Comparison of ENCODE assay signal across 19 mouse cellular contexts in the genomic region with DNA sequence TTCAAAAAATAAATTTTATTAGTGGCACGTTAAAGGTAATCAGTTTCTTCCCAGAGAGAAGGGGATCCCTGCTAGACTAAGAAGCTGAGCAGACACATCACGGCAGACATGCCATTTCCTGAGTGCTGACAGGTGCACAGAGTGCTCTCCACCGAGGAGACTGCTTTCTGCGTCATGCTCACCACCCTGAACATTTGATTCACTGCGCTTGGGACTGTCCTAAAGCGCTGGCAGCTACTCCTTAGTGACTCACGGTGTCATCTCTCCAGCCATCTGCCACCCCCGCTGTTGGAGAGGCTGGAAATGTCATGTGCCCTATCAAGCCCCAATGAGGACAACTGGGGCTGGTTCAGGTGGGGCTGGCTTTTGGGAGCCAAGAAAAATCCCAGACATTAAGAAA. TPM values are rescaled to one million over a fixed set of nuclear protein-coding genes. Genes with fewer than 3 reads are reported as not detected.
DNase-seq lines count a peak whose midpoint lies in the region; ATAC-seq and TF ChIP-seq lines count a peak whose summit lies in the region.
"Had no signal": no experiment of that assay in that cellular context is flagged by ENCODE, and none has a peak within 500 bp of the region (broad histone marks: within the 10 kb centered on the region; RNA-seq: fewer than 3 reads in every experiment).

No protein-coding gene starts in this region.

- no peaks in the 10 kb centered on the region for H3K9me3 ChIP-seq in heart, embryonic 12.5 days (replicated peaks)
- H3K9me3 ChIP-seq: embryonic facial prominence, embryonic 13.5 days; forebrain, embryonic 13.5 days; limb, embryonic 12.5 days; midbrain, embryonic 13.5 days had no signal

- peaks cover 16% of the 10 kb centered on the region for H3K36me3 ChIP-seq in heart, embryonic 12.5 days

- 36% methylated on average over 8 of the region's 8 CpGs for WGBS in heart, embryonic 12.5 days
- WGBS in cerebellum, adult 2 months = 9% methylated on average over 8 of the region's 8 CpGs

- H3K27ac ChIP-seq in heart, embryonic 12.5 days (ENCODE audit: poor library complexity, severe bottlenecking) = no peak overlapping the region
- H3K27ac ChIP-seq in cerebellum, adult 2 months (ENCODE audit: insufficient read depth, low read length) = peak overlapping the region; percentile 76; the same call in 1 of the 2 replicates
- H3K27ac ChIP-seq: embryonic facial prominence, embryonic 13.5 days; forebrain, embryonic 13.5 days; limb, embryonic 12.5 days; midbrain, embryonic 13.5 days had no signal

- TF ChIP-seq CTCF in cerebellum, adult 2 months (IDR thresholded peaks at IDR 0.05; ENCODE audit: borderline replicate concordance, insufficient read depth, low read depth, low read length) = no peak

- ATAC-seq in heart, embryonic 12.5 days (ENCODE audit: insufficient number of reproducible peaks, low FRiP score) = no peak
- ATAC-seq: forebrain, embryonic 13.5 days; midbrain, embryonic 13.5 days; Patski had no signal

- H3K4me3 ChIP-seq in heart, embryonic 12.5 days = no peak overlapping the region
- H3K4me3 ChIP-seq in cerebellum, adult 2 months (replicated peaks; ENCODE audit: insufficient read depth, low read depth, low read length) = no peak overlapping the region
- H3K4me3 ChIP-seq: embryonic facial prominence, embryonic 13.5 days; forebrain, embryonic 13.5 days; limb, embryonic 12.5 days; midbrain, embryonic 13.5 days had no signal

- H3K4me1 ChIP-seq in heart, embryonic 12.5 days (replicated peaks) = peaks cover 12% of the 10 kb centered on the region
- H3K4me1 ChIP-seq in cerebellum, adult 2 months (ENCODE audit: control insufficient read depth, insufficient read depth, low read length) = peaks cover 15% of the 10 kb centered on the region
- H3K4me1 ChIP-seq: midbrain, embryonic 13.5 days had no signal

- H3K9ac ChIP-seq in heart, embryonic 12.5 days = no peak overlapping the region
- H3K9ac ChIP-seq: embryonic facial prominence, embryonic 13.5 days; forebrain, embryonic 13.5 days; limb, embryonic 12.5 days; midbrain, embryonic 13.5 days had no signal

- peak; percentile 73 to 78 for DNase-seq in adrenal gland, adult (ENCODE audit: inconsistent age in 2 of 2, low spot score in 1 of 2)
- DNase-seq in adrenal gland, postnatal 4 days (ENCODE audit: low spot score in 2 of 2) = no peak
- DNase-seq in heart, postnatal 4 days = peak; percentile 18
- DNase-seq in cerebellum, adult 2 months = peak; percentile 91 to 98
- DNase-seq in gastrocnemius, postnatal 25 days = peak; percentile 79
- no peak for DNase-seq in thymus, postnatal 36 days
- DNase-seq in layer of hippocampus, adult 9-10 months (ENCODE audit: low spot score) = no peak
- DNase-seq: lung, postnatal 36 days; right cerebral cortex, postnatal 4 days; thymus, postnatal 14 days had no signal

- no peak overlapping the region for H3K4me2 ChIP-seq in heart, embryonic 12.5 days
- H3K4me2 ChIP-seq: embryonic facial prominence, embryonic 13.5 days; forebrain, embryonic 13.5 days; limb, embryonic 12.5 days; midbrain, embryonic 13.5 days had no signal

- peak; percentile 70; the same call in 1 of the 2 replicates for TF ChIP-seq POLR2A in cerebellum, adult 2 months (IDR thresholded peaks at IDR 0.05; ENCODE audit: borderline replicate concordance, insufficient read depth, low read length)

- no peaks in the 10 kb centered on the region for H3K27me3 ChIP-seq in heart, embryonic 12.5 days (replicated peaks)
- H3K27me3 ChIP-seq in cerebellum, adult 2 months (ENCODE audit: control insufficient read depth, insufficient read depth, low read length) = no peaks in the 10 kb centered on the region
- H3K27me3 ChIP-seq: embryonic facial prominence, embryonic 13.5 days; forebrain, embryonic 13.5 days; limb, embryonic 12.5 days; midbrain, embryonic 13.5 days; Patski had no signal

RNA-seq across cellular contexts. Expression of a gene that starts 23.4 kb away (rescaled TPM):
- 10 to 100 TPM; 23.7 to 25.1 TPM for total RNA-seq in adrenal gland, postnatal 4 days (2021)
- total RNA-seq in heart, postnatal 4 days (2021) = 10 to 100 TPM; 13.2 to 16.4 TPM
- polyA plus RNA-seq in heart, embryonic 12.5 days (2016; fragmentation: Nextera tagmentation; extraction: Ambion mirVana) = 11.3 and 14.1 TPM in 2 replicates
- polyA plus RNA-seq in cerebellum, adult 2 months (2012; rRNA removed) = 88.4 TPM in 2 replicates
- 10 to 100 TPM; 25.1 to 26.0 TPM for total RNA-seq in gastrocnemius, postnatal 25 days (2021)

RNA-seq across cellular contexts. Expression of a gene that starts 24.3 kb away (rescaled TPM):
- not detected for total RNA-seq in adrenal gland, postnatal 4 days (2021)
- not detected for total RNA-seq in heart, postnatal 4 days (2021)
- not detected in 2 replicates for polyA plus RNA-seq in heart, embryonic 12.5 days (2016; fragmentation: Nextera tagmentation; extraction: Ambion mirVana)
- polyA plus RNA-seq in cerebellum, adult 2 months (2012; rRNA removed) = not detected in 2 replicates
- not detected for total RNA-seq in gastrocnemius, postnatal 25 days (2021)
- total RNA-seq: layer of hippocampus, postnatal 25 days had no signal
- polyA plus RNA-seq: embryonic facial prominence, embryonic 13.5 days; forebrain, embryonic 13.5 days; limb, embryonic 12.5 days; liver, embryonic 16.5 days; midbrain, embryonic 13.5 days; Patski; stomach, embryonic 14.5 days had no signal

Comparison
In these comparisons a context has a peak if more than half of its experiments do, and no peak if none do; other contexts are left out.
1. DNase-seq: peak in adrenal gland, adult (2 of 2), heart, postnatal 4 days (single experiment), cerebellum, adult 2 months (2 of 2) and gastrocnemius, postnatal 25 days (single experiment); none in adrenal gland, postnatal 4 days (0 of 2), thymus, postnatal 36 days (0 of 2) and layer of hippocampus, adult 9-10 months (single experiment).